Mouse (Mus musculus) forebrain, embryonic 10.5 days (tissue): ENCODE results near the gene Eef2k. TPM values are rescaled to one million over a fixed set of nuclear protein-coding genes. Genes with fewer than 3 reads are reported as not detected.

Experiments used
- DNase-seq: peaks from one replicate; pipeline ENCODE4 v3.0.0-alpha.2; 2017; ENCODE audit warnings: low spot score; ENCODE audit errors: extremely low spot score
- H3K27ac ChIP-seq: fragments of 300-500 bp; sonication (generic); 2 replicates; pipeline ENCODE4 v1.5.1; 2016; ENCODE audit warnings: mild to moderate bottlenecking
- H3K27me3 ChIP-seq: fragments of 300-500 bp; sonication (generic); 2 replicates; pipeline ENCODE4 v1.6.1; 2016; ENCODE audit warnings: mild to moderate bottlenecking; ENCODE audit not compliant: poor library complexity, severe bottlenecking
- H3K36me3 ChIP-seq: fragments of 300-500 bp; sonication (generic); replicated peaks from 2 replicates; pipeline ENCODE4 v1.6.1; 2016; ENCODE audit warnings: mild to moderate bottlenecking, moderate library complexity
- H3K4me1 ChIP-seq: fragments of 300-500 bp; sonication (generic); 2 replicates; pipeline ENCODE4 v1.6.1; 2016
- H3K4me3 ChIP-seq: fragments of 300-500 bp; sonication (generic); 2 replicates; pipeline ENCODE4 v1.5.1; 2016; ENCODE audit warnings: mild to moderate bottlenecking, moderate library complexity
- H3K9me3 ChIP-seq: fragments of 300-500 bp; sonication (generic); 2 replicates; pipeline ENCODE4 v1.6.1; 2016; ENCODE audit warnings: mild to moderate bottlenecking, moderate library complexity
- WGBS: fragments of 180-500 bp; shearing (Covaris S2); methylation state at CpG from one replicate; pipeline ENCODE4 v1.1.7; 2016; 5-methylcytosine and 5-hydroxymethylcytosine counted together
- polyA plus RNA-seq: library from polyadenylated mRNA; unstranded; fragments of >200 nt; fragmentation: Nextera tagmentation; extraction: Ambion mirVana; gene quantifications from 2 replicates; pipeline ENCODE4 v1.2.1, GENCODE M21; 2016

Eef2k gene
- polyA plus RNA-seq: 27.5 and 30.1 TPM in 2 replicates

DNA sequence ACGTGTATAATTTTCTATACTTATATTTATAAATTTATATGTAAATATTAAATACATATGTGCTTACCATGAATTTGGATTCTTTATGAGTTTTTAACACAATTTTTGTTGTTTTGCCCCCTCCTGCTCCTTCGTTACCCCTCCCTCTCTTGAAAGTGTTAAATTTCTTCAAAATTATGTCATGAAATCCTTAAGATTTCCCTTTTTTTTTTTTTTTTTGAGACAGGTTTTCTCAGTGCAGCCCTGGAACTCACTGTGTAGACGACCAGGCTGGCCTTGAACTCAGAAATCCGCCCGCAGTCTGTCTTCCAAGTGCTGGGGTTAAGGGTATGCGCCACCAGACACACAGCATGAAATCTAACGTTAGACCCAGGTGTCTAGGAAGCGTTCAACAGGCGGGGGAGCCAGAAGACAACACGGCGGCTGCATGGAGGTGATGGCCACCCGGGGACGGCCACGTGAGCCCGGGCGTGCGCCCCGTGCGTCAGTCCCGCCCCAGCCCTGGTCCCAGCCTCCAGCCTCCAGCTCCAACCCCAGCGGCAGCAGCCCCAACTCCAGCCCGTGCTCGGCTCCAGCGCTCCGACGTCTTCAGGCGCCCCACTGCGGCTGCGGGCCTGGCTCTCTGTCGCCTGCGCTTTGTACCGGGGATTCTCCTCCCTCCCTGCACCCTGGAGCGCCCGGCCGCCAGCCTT is at the start of gene Eef2k:
Eef2k (plus strand) TSS at position 487 of the 692 bp plus-strand sequence.
- WGBS: 3% methylated on average over 35 of the region's 35 CpGs
- peak; percentile 90 for DNase-seq
- Histone ChIP-seq H3K9me3 (no peaks in the 10 kb centered on the region), H3K27me3 (peaks cover 50% of the 10 kb centered on the region), H3K27ac (peak within 1 kb of the TSS; percentile 91), H3K4me1 (peaks cover 32% of the 10 kb centered on the region), H3K36me3 (no peaks in the 10 kb centered on the region), H3K4me3 (peak within 1 kb of the TSS; percentile 88)

- Histone ChIP-seq H3K4me1 (no peaks in the 10 kb centered on the region), H3K4me3 (no peak overlapping the region), H3K9me3 (no peaks in the 10 kb centered on the region), H3K36me3 (no peaks in the 10 kb centered on the region), H3K27ac (no peak overlapping the region), H3K27me3 (no peaks in the 10 kb centered on the region)
- 81% methylated on average over 4 of the region's 4 CpGs for WGBS
- no peak for DNase-seq
These were observed 47.1 kb upstream of the Eef2k start for GRCm38 (mm10) chr7:120795544-120795943.

- no peak for DNase-seq
- Histone ChIP-seq H3K27ac (no peak overlapping the region), H3K4me1 (no peaks in the 10 kb centered on the region), H3K9me3 (no peaks in the 10 kb centered on the region), H3K4me3 (no peak overlapping the region), H3K27me3 (no peaks in the 10 kb centered on the region), H3K36me3 (no peaks in the 10 kb centered on the region)
- WGBS: 78% methylated on average over 3 of the region's 3 CpGs
These were observed 46.3 kb upstream of the Eef2k start for GRCm38 (mm10) chr7:120796369-120796768.

- Histone ChIP-seq H3K27ac (no peak overlapping the region), H3K4me3 (no peak overlapping the region), H3K4me1 (no peaks in the 10 kb centered on the region), H3K27me3 (peaks cover 4% of the 10 kb centered on the region), H3K9me3 (no peaks in the 10 kb centered on the region), H3K36me3 (no peaks in the 10 kb centered on the region)
- DNase-seq: no peak
- 92% methylated on average over 2 of the region's 2 CpGs for WGBS
These were observed 39.4 kb upstream of the Eef2k start for GRCm38 (mm10) chr7:120803268-120803667.

DNA sequence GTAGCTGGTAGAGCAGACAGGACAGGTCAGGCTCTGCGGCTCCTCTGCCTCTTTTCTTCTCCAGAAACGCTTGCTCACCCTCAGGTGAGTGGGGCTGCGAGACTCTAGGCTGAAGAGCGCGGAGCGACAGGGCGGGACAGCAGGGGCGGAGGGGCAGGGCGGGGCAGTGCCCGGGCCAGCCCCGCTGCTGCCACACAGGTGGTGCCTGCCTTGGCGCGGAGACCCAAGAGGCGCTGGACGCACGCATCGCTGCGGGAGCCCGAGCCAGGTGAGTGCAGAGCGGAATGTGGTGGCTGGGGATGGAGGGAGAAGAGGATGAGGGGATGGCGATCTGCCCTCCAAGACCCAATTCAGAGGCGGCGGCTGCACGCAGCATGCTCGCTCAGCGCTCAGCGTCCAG is 32.9 kb upstream of the Eef2k start:
- 2% methylated on average over 27 of the region's 27 CpGs for WGBS
- no peaks in the 10 kb centered on the region for H3K36me3 ChIP-seq
- peak overlapping the region; percentile 46 for H3K4me3 ChIP-seq
- no peak for DNase-seq
- peaks cover 6% of the 10 kb centered on the region for H3K4me1 ChIP-seq
- H3K27ac ChIP-seq: 0 out of 2 replicates have a peak overlapping the region, but pooled peaks have one; percentile 20
- no peaks in the 10 kb centered on the region for H3K9me3 ChIP-seq
- H3K27me3 ChIP-seq: peaks cover 38% of the 10 kb centered on the region

DNA sequence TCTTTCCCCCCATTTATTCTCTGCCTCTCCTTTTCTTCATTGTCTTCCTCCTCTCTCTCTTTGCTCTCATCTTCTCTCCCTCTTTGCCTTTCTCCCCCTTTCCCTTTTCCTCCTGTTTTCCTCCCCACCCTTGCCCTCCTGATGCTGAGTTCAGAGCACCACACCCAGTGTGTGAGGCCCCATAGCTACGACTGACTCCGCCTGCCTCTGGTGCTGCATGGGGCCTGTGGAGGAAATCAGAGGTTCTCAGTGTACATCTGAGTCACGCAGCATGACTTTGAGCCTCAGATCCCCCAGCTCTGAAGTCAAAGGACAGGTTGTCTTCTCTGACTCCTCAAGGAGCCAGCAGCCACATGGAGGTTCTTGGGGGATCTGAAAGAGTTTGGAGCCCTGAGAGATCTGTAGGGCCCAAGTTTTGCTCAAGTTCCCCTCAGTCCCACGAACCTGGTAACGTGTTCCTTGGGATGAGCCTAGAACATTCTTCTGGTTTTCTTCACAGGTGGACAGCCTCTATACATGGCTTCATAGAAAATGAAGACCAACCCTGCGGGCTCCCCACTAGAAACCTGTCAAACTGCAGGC is 30.7 kb upstream of the Eef2k start, which contains the start of gene Gm5737:
Gm5737 (plus strand) TSS at position 532 of the 582 bp plus-strand sequence.
- Histone ChIP-seq H3K27me3 (peaks cover 38% of the 10 kb centered on the region), H3K36me3 (no peaks in the 10 kb centered on the region), H3K4me1 (peaks cover 6% of the 10 kb centered on the region), H3K4me3 (no peak within 1 kb of the TSS), H3K27ac (no peak within 1 kb of the TSS), H3K9me3 (no peaks in the 10 kb centered on the region)
- 88% methylated on average over 6 of the region's 6 CpGs for WGBS
- DNase-seq: no peak

DNA sequence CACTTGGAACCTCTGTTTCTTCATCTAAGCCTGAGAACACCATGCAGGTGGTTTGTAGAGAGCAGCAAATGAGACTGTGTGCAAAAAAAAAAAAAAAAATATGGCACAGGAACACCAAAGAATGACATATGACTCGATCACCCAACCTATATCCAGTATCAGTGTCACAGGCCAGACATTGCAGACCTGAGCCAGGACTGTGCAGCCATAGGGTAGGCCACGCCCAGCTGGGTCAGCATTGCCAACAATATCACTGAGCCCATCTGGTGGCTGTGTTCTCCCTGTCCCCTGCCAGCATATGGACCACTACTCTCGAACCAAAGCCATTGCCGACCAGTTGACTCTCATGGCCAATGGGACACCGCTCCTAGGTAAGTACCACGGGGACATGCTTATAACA is 25.1 kb upstream of the Eef2k start:
- no peak overlapping the region for H3K27ac ChIP-seq
- no peaks in the 10 kb centered on the region for H3K4me1 ChIP-seq
- 90% methylated on average over 6 of the region's 6 CpGs for WGBS
- no peak for DNase-seq
- no peaks in the 10 kb centered on the region for H3K36me3 ChIP-seq
- H3K4me3 ChIP-seq: no peak overlapping the region
- peaks cover 3% of the 10 kb centered on the region; the same call in 1 of the 2 replicates for H3K27me3 ChIP-seq
- no peaks in the 10 kb centered on the region for H3K9me3 ChIP-seq

- no peak for DNase-seq
- H3K27me3 ChIP-seq: peaks cover 9% of the 10 kb centered on the region; the same call in 1 of the 2 replicates
- no peaks in the 10 kb centered on the region for H3K9me3 ChIP-seq
- H3K27ac ChIP-seq: no peak overlapping the region
- H3K4me1 ChIP-seq: no peaks in the 10 kb centered on the region
- no peak overlapping the region for H3K4me3 ChIP-seq
- no peaks in the 10 kb centered on the region for H3K36me3 ChIP-seq
- WGBS: 94% methylated on average over 4 of the region's 4 CpGs
These were observed 23.2 kb upstream of the Eef2k start for GRCm38 (mm10) chr7:120819386-120819785.

DNA sequence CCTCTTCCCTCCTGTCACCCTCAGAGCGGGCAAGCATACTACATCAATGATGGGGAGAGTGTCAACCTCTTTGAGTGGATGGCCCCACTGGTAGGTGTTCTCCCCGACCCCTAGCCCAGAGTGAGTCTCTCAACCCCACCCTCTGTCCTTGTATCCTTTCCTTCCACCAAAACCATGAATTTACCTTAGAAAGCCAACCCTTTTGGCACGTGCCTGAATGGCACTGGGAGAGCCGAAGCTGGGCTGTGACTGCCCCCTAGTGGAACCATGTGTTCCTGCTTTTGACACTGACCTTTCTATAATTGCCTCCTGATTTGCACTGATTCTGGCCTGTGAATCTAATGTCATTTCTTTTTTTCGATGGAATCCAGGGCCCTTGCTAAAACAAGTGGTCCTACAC is 19.4 kb upstream of the Eef2k start:
- Histone ChIP-seq H3K36me3 (no peaks in the 10 kb centered on the region), H3K27ac (no peak overlapping the region), H3K9me3 (no peaks in the 10 kb centered on the region), H3K4me1 (no peaks in the 10 kb centered on the region), H3K27me3 (peaks cover 9% of the 10 kb centered on the region; the same call in 1 of the 2 replicates), H3K4me3 (no peak overlapping the region)
- WGBS: 31% methylated on average over 5 of the region's 5 CpGs
- DNase-seq: peak; percentile 65

DNA sequence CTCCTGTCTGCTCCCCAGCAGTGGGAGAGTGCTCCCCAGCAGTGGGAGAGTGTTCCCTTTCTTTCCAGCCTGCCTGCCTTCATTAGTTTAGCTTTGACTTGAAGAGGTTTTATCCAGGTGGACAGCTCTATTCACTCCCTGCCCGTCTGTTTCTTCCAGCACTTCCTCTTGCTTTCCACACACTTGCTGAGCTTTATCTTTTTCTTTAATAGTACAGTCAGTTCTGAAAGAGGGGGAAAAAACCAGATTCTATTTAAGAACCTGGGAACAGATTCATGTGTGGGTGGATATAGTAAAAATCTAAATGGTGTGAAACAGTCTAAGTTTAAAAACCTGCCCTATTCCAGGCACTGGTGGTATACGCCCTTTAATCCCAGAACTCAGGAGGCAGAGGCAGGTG is 17.5 kb upstream of the Eef2k start:
- Histone ChIP-seq H3K4me3 (no peak overlapping the region), H3K27ac (no peak overlapping the region), H3K36me3 (no peaks in the 10 kb centered on the region), H3K4me1 (peaks cover 1% of the 10 kb centered on the region; the same call in 1 of the 2 replicates), H3K27me3 (peaks cover 26% of the 10 kb centered on the region), H3K9me3 (no peaks in the 10 kb centered on the region)
- WGBS: 78% methylated on average over 2 of the region's 2 CpGs
- DNase-seq: no peak

- WGBS: 19% methylated on average over 3 of the region's 3 CpGs
- H3K36me3 ChIP-seq: no peaks in the 10 kb centered on the region
- no peak overlapping the region for H3K4me3 ChIP-seq
- no peaks in the 10 kb centered on the region for H3K9me3 ChIP-seq
- peaks cover 15% of the 10 kb centered on the region for H3K4me1 ChIP-seq
- DNase-seq: peak; percentile 56
- no peak overlapping the region for H3K27ac ChIP-seq
- peaks cover 39% of the 10 kb centered on the region for H3K27me3 ChIP-seq
These were observed 16.2 kb upstream of the Eef2k start for GRCm38 (mm10) chr7:120826408-120826807.

GRCm38 (mm10) chr7:120830431-120831381 is 11.9 kb upstream of the Eef2k start:
- Histone ChIP-seq H3K27ac (peak overlapping the region; percentile 62; the same call in 1 of the 2 replicates), H3K4me3 (peak overlapping the region; percentile 69), H3K27me3 (peaks cover 59% of the 10 kb centered on the region), H3K9me3 (no peaks in the 10 kb centered on the region), H3K4me1 (peaks cover 26% of the 10 kb centered on the region), H3K36me3 (no peaks in the 10 kb centered on the region)
- 2% methylated on average over 46 of the region's 46 CpGs for WGBS
- peak; percentile 58 for DNase-seq
